Mouse (Mus musculus): Measurements from ENCODE around the gene Dmpk. TPM values are rescaled to one million over a fixed set of nuclear protein-coding genes. Genes with fewer than 3 reads are reported as not detected.
A peak's percentile ranks its signal among the peaks of the same experiment; 100 is the strongest.

Dmpk gene
- polyA plus RNA-seq, 1 experiment from 2014 or later = 20.0 TPM

DNA sequence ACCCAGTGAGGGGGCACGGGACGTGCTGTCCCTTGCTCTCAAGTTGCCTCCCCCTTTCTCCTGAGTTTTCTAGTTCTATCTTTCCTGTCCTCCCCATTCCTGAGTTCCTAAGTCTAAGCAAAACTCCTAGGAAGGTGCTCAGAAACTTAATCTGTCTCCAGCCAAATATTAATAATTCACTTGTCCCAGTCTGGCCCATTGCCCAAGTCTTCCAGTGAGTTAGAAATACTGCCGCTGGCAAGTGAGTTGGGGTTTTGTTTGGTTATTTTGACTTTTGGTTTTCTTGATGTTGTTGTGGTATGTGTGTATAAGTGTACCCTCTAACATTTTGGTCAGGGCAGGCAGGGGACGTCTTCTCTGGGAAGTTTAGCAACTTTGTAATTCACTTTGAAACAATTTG is 38.0 kb downstream of the Dmpk start:
- ATAC-seq (ENCODE audit: extremely low read depth, insufficient number of reproducible peaks, low FRiP score, low TSS enrichment) = no peak
- Histone ChIP-seq H3K4me2 (no peak overlapping the region; the same call in 1 of the 2 replicates), H3K4me3 (no peak overlapping the region), H3K9me3 (no peaks in the 10 kb centered on the region; the same call in 1 of the 2 replicates), H3K36me3 (peaks cover 16% of the 10 kb centered on the region), H3K27me3 (replicated peaks) (peaks cover 6% of the 10 kb centered on the region; the same call in 1 of the 2 replicates), H3K4me1 (peaks cover 20% of the 10 kb centered on the region), H3K27ac (replicated peaks) (no peak overlapping the region), H3K9ac (no peak overlapping the region)
- 90% methylated on average over 4 of the region's 4 CpGs for WGBS

DNA sequence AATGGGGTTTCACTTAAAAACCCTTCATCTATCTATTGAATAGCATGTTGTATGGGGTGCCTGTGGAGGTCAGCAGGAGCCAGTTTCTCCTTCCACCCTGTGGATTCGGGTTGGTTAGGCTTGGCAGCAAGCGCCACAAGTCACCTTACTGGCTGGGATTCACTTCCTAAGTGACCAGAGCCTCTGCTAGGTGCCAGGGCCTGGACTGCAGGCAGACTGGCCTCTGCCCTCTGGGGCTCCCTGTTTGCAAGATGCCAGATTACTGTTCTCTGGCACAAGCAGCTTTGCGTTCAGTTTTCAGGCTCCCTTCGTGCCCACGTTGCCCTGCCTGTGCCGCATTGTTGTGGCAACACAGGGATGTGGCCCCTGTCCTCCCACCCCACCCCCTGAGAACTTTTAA is 41.1 kb downstream of the Dmpk start:
- ATAC-seq (ENCODE audit: extremely low read depth, insufficient number of reproducible peaks, low FRiP score, low TSS enrichment) = no peak
- Histone ChIP-seq H3K4me2 (no peak overlapping the region), H3K9me3 (no peaks in the 10 kb centered on the region), H3K27ac (replicated peaks) (no peak overlapping the region), H3K36me3 (peaks cover 32% of the 10 kb centered on the region), H3K4me3 (no peak overlapping the region), H3K27me3 (replicated peaks) (no peaks in the 10 kb centered on the region), H3K4me1 (peaks cover 13% of the 10 kb centered on the region), H3K9ac (peak overlapping the region; percentile 40; the same call in 1 of the 2 replicates)
- WGBS = 82% methylated on average over 6 of the region's 6 CpGs

DNA sequence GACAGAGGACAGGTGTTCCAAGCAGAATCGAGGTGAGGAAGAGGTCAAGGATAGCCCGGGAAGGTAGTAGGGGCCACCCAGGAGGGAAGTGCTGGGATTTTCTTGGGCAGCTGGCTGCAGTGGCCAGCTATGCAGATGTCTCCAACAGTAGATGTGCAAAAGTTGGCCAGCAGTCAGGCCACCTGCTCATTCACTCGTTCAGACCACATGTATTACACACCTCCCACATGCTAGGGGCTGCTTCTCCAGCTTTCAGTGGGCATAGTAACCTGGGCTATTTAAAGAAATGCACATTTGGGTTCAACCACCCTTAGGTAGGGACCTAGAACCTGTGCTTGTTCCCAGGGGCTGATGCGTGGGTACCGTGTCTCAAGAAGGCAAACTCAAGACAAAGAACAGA is 44.1 kb downstream of the Dmpk start:
- Histone ChIP-seq H3K4me1 (peaks cover 21% of the 10 kb centered on the region), H3K4me2 (no peak overlapping the region), H3K9ac (peak overlapping the region; percentile 33; the same call in 1 of the 2 replicates), H3K9me3 (no peaks in the 10 kb centered on the region), H3K27ac (replicated peaks) (no peak overlapping the region), H3K36me3 (peaks cover 35% of the 10 kb centered on the region), H3K4me3 (no peak overlapping the region), H3K27me3 (replicated peaks) (no peaks in the 10 kb centered on the region)
- WGBS = 88% methylated on average over 5 of the region's 5 CpGs
- no peak for ATAC-seq (ENCODE audit: extremely low read depth, insufficient number of reproducible peaks, low FRiP score, low TSS enrichment)

DNA sequence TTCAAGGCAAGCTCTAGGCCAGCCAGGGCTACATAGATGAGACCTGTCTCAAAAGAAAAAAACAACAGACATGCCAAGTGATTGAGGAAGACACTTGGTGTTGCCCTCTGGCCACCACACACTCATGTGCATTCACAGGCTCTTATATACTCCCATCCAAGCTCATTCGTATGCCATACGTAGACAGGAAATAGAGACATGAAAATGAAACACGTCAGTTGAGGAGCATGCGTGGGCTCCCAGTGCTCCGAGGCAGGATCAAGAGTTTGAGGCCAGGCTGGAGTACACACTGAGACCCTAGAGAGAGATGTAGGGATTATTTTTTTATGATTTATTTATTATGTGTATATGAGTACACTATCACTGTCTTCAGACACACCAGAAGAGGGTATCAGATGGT is 45.7 kb downstream of the Dmpk start:
- Histone ChIP-seq H3K4me1 (peaks cover 22% of the 10 kb centered on the region), H3K4me2 (no peak overlapping the region), H3K36me3 (peaks cover 39% of the 10 kb centered on the region), H3K27ac (replicated peaks) (no peak overlapping the region), H3K4me3 (no peak overlapping the region), H3K27me3 (replicated peaks) (no peaks in the 10 kb centered on the region), H3K9ac (no peak overlapping the region), H3K9me3 (no peaks in the 10 kb centered on the region)
- no peak for ATAC-seq (ENCODE audit: extremely low read depth, insufficient number of reproducible peaks, low FRiP score, low TSS enrichment)
- WGBS = 89% methylated on average over 5 of the region's 5 CpGs

DNA sequence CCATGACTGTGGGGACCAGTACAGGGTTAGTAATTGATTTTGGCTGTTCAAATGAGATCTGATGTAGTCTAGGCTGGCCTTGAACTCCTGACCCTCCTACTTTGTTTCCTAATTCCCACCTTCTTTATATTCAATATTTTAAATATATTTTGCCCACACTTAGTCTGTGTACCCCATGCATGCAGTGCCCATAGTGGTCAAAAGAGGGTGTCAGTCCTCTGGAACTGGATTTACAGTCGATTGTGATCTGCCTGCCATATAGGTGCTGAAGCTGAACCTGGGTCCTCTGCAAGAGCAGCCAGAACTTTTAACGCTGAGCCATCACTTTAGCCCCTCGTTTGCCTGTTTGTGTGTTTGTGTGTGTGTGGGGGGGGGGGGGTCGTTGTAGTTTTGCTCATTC is 47.0 kb downstream of the Dmpk start:
- Histone ChIP-seq H3K27ac (replicated peaks) (peak overlapping the region; percentile 90), H3K4me3 (peak overlapping the region; percentile 60), H3K9ac (peak overlapping the region; percentile 75), H3K36me3 (peaks cover 46% of the 10 kb centered on the region), H3K4me1 (peaks cover 22% of the 10 kb centered on the region), H3K9me3 (no peaks in the 10 kb centered on the region), H3K4me2 (peak overlapping the region; percentile 81), H3K27me3 (replicated peaks) (no peaks in the 10 kb centered on the region)
- WGBS = 28% methylated on average over 4 of the region's 4 CpGs
- no peak for ATAC-seq (ENCODE audit: extremely low read depth, insufficient number of reproducible peaks, low FRiP score, low TSS enrichment)

DNA sequence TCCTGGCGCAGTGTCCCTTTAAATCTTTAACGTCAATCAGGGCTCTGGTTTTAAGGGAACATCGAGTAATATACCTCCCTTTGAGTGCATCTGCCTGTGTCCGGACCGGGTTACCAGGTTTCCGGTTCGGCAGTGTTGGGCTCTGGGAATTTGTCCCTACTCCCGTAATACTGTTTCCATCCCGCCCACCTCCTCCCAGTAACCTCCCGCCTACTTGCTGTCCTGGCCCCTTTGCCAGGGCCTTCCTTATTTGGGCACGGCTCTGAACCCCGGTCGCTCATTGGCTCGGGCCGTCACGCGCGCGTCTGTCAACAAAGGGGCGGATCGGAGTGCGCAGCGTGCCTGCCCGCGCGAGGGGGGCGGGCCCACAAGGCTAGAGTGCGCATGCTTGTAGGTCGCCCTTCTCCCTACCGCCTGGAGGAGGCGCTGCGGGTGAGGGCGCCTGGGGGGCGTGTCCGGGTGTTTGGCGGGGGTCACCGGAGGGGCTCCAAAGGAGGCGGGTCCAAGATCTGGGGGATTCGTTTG is 47.7 kb downstream of the Dmpk start:
- peak; percentile 95 for ATAC-seq (ENCODE audit: extremely low read depth, insufficient number of reproducible peaks, low FRiP score, low TSS enrichment)

DNA sequence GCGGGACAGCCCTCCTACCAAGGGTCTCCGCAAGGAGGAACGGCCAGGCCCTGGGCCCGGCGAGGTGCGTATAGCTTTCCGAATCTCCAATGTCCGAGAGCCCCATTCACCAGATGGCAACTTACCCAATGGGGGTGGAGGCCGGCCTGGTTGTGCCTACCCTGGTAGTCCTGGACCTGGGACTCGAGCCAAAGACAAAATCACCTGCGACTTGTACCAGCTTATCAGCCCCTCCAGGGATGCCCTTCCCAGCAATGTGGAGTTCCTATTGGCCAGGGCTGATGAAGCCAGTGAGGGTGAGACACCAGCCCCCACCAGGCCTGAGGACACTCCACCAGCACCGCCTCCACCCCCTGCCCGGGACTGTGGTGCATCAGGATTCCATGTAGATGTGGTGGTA is 52.5 kb downstream of the Dmpk start:
- Histone ChIP-seq H3K27ac (replicated peaks) (no peak overlapping the region), H3K4me1 (peaks cover 8% of the 10 kb centered on the region), H3K4me2 (no peak overlapping the region), H3K9ac (no peak overlapping the region), H3K36me3 (peaks cover 74% of the 10 kb centered on the region), H3K27me3 (replicated peaks) (no peaks in the 10 kb centered on the region), H3K4me3 (no peak overlapping the region), H3K9me3 (no peaks in the 10 kb centered on the region)
- WGBS = 86% methylated on average over 13 of the region's 13 CpGs
- ATAC-seq (ENCODE audit: extremely low read depth, insufficient number of reproducible peaks, low FRiP score, low TSS enrichment) = no peak

More for the DNA sequence above, 47.7 kb downstream of the Dmpk start:
- Histone ChIP-seq H3K4me2 (peak overlapping the region; percentile 81), H3K4me1 (peaks cover 22% of the 10 kb centered on the region), H3K36me3 (peaks cover 47% of the 10 kb centered on the region), H3K27me3 (replicated peaks) (no peaks in the 10 kb centered on the region), H3K4me3 (peak overlapping the region; percentile 60), H3K9me3 (no peaks in the 10 kb centered on the region), H3K27ac (replicated peaks) (peak overlapping the region; percentile 90), H3K9ac (peak overlapping the region; percentile 83)
- WGBS = under 1% methylated on average over 39 of the region's 39 CpGs

DNA sequence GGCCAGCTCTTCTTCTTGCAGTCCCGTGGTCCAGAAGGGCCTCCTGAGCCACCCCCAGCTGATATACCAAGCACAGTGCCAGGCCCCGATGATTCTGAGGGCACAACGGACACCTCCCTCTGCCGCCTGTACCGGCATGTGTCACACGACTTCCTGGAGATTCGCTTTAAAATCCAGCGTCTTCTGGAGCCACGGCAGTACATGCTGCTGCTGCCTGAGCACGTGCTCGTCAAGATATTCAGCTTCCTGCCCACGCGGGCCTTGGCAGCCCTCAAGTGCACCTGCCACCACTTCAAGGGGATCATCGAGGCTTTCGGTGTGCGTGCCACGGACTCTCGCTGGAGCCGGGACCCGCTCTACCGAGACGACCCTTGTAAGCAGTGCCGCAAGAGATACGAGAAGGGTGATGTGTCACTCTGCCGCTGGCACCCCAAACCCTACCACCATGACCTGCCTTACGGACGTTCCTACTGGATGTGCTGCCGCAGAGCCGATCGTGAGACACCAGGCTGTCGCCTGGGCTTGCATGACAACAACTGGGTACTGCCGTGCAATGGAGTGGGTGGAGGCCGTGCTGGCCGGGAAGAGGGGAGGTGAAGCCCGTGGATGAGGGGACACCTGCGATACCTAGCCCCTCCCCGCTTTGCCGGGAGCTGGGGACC is 53.2 kb downstream of the Dmpk start:
- Histone ChIP-seq H3K9ac (no peak overlapping the region), H3K4me2 (no peak overlapping the region), H3K27me3 (replicated peaks) (no peaks in the 10 kb centered on the region), H3K9me3 (no peaks in the 10 kb centered on the region), H3K4me3 (no peak overlapping the region), H3K4me1 (peaks cover 7% of the 10 kb centered on the region), H3K27ac (replicated peaks) (no peak overlapping the region), H3K36me3 (peaks cover 77% of the 10 kb centered on the region)
- no peak for ATAC-seq (ENCODE audit: extremely low read depth, insufficient number of reproducible peaks, low FRiP score, low TSS enrichment)
- 87% methylated on average over 38 of the region's 38 CpGs for WGBS

DNA sequence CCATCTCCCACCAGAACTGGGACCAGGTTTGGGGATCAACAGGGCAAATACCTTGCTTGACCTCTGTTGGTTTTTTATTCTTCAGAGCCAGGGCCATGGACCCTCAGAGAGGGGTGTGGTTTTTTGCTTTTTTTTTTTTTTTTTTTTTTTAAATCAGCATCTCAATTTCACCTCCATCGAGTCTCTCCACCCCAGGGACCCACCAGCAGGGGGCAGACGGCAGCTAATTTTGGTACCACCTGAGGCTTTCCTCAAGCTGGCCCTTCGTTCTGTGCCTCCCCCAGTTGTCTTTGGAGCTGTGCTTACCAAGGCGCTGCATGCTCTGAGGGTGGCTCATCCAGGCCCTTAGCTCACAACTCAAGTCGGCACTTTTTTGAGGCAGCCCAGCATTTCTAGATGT is 53.7 kb downstream of the Dmpk start:
- ATAC-seq (ENCODE audit: extremely low read depth, insufficient number of reproducible peaks, low FRiP score, low TSS enrichment) = no peak
- peaks cover 3% of the 10 kb centered on the region; the same call in 1 of the 2 replicates for H3K4me1 ChIP-seq
- H3K36me3 ChIP-seq = peaks cover 77% of the 10 kb centered on the region
- H3K9me3 ChIP-seq = no peaks in the 10 kb centered on the region
- no peak overlapping the region for H3K9ac ChIP-seq
- no peaks in the 10 kb centered on the region for H3K27me3 ChIP-seq (replicated peaks)
- H3K27ac ChIP-seq (replicated peaks) = no peak overlapping the region
- no peak overlapping the region for H3K4me2 ChIP-seq
- 45% methylated on average over 5 of the region's 5 CpGs for whole genome bisulfite sequencing
- H3K4me3 ChIP-seq = no peak overlapping the region

Small RNA genes lying within 50 kb of the gene (microRNA-seq; reads per million reads assigned to microRNA genes)
- not detected for gene Mir3100

Other genes with a start within 250 kb of the Dmpk start
- gene Mill2, start 243.9 kb upstream of the Dmpk start, polyA plus RNA-seq (2015; fragmentation: Nextera tagmentation; extraction: Ambion mirVana) = 0.16 and 0.18 TPM in 2 replicates
- gene Pglyrp1, start 212.5 kb upstream of the Dmpk start, polyA plus RNA-seq (2015; fragmentation: Nextera tagmentation; extraction: Ambion mirVana) = 0.82 and 1.2 TPM in 2 replicates
- gene Ccdc61, start 173.4 kb upstream of the Dmpk start, polyA plus RNA-seq (2015; fragmentation: Nextera tagmentation; extraction: Ambion mirVana) = 18.2 and 23.0 TPM in 2 replicates
- gene Nova2, start 158.0 kb upstream of the Dmpk start, polyA plus RNA-seq (2015; fragmentation: Nextera tagmentation; extraction: Ambion mirVana) = 0.52 and 0.60 TPM in 2 replicates
- gene Nanos2, start 96.4 kb upstream of the Dmpk start, polyA plus RNA-seq (2015; fragmentation: Nextera tagmentation; extraction: Ambion mirVana) = not detected in 2 replicates
- gene Mypop, start 92.6 kb upstream of the Dmpk start, polyA plus RNA-seq (2015; fragmentation: Nextera tagmentation; extraction: Ambion mirVana) = 1.8 and 1.9 TPM in 2 replicates
- gene Irf2bp1, start 79.8 kb upstream of the Dmpk start, polyA plus RNA-seq (2015; fragmentation: Nextera tagmentation; extraction: Ambion mirVana) = 12.4 and 12.7 TPM in 2 replicates
- 0.25 and 1.2 TPM in 2 replicates for gene Foxa3, start 60.3 kb upstream of the Dmpk start, polyA plus RNA-seq (2015; fragmentation: Nextera tagmentation; extraction: Ambion mirVana)
- gene Sympk, start 59.5 kb upstream of the Dmpk start, polyA plus RNA-seq (2015; fragmentation: Nextera tagmentation; extraction: Ambion mirVana) = 24.8 TPM in 2 replicates
- gene Rsph6a, start 29.2 kb upstream of the Dmpk start, polyA plus RNA-seq (2015; fragmentation: Nextera tagmentation; extraction: Ambion mirVana) = not detected in 2 replicates
- 11.3 and 13.9 TPM in 2 replicates for gene Dmwd, start 7.6 kb upstream of the Dmpk start, polyA plus RNA-seq (2015; fragmentation: Nextera tagmentation; extraction: Ambion mirVana)
- gene Six5, start 10.7 kb downstream of the Dmpk start, polyA plus RNA-seq (2015; fragmentation: Nextera tagmentation; extraction: Ambion mirVana) = 5.9 and 6.0 TPM in 2 replicates
- 1.2 and 2.1 TPM in 2 replicates for gene Gm4969, start 34.5 kb downstream of the Dmpk start, polyA plus RNA-seq (2015; fragmentation: Nextera tagmentation; extraction: Ambion mirVana)
- gene Fbxo46, start 36.0 kb downstream of the Dmpk start, polyA plus RNA-seq (2015; fragmentation: Nextera tagmentation; extraction: Ambion mirVana) = 8.0 and 8.6 TPM in 2 replicates
- 9.5 and 9.7 TPM in 2 replicates for gene Qpctl, start 65.4 kb downstream of the Dmpk start, polyA plus RNA-seq (2015; fragmentation: Nextera tagmentation; extraction: Ambion mirVana)
- gene Snrpd2, start 65.9 kb downstream of the Dmpk start, polyA plus RNA-seq (2015; fragmentation: Nextera tagmentation; extraction: Ambion mirVana) = 107 and 113 TPM in 2 replicates
- 9.9 and 14.6 TPM in 2 replicates for gene Gipr, start 82.3 kb downstream of the Dmpk start, polyA plus RNA-seq (2015; fragmentation: Nextera tagmentation; extraction: Ambion mirVana)
- gene Eml2, start 92.6 kb downstream of the Dmpk start, polyA plus RNA-seq (2015; fragmentation: Nextera tagmentation; extraction: Ambion mirVana) = 15.8 and 20.6 TPM in 2 replicates
- 1.7 and 1.8 TPM in 2 replicates for gene Gpr4, start 128.7 kb downstream of the Dmpk start, polyA plus RNA-seq (2015; fragmentation: Nextera tagmentation; extraction: Ambion mirVana)
- 35.2 and 38.4 TPM in 2 replicates for gene Opa3, start 144.5 kb downstream of the Dmpk start, polyA plus RNA-seq (2015; fragmentation: Nextera tagmentation; extraction: Ambion mirVana)
- 81.2 and 81.7 TPM in 2 replicates for gene Vasp, start 188.0 kb downstream of the Dmpk start, polyA plus RNA-seq (2015; fragmentation: Nextera tagmentation; extraction: Ambion mirVana)
- not detected in 2 replicates for gene Ppm1n, start 196.2 kb downstream of the Dmpk start, polyA plus RNA-seq (2015; fragmentation: Nextera tagmentation; extraction: Ambion mirVana)
- gene Rtn2, start 198.8 kb downstream of the Dmpk start, polyA plus RNA-seq (2015; fragmentation: Nextera tagmentation; extraction: Ambion mirVana) = 26.1 and 29.3 TPM in 2 replicates
- gene Fosb, start 226.2 kb downstream of the Dmpk start, polyA plus RNA-seq (2015; fragmentation: Nextera tagmentation; extraction: Ambion mirVana) = 0.14 and 0.16 TPM in 2 replicates

Data from heart, embryonic 13.5 days (tissue).